Mouse (Mus musculus) heart, adult 2 months (tissue): ENCODE measurements around the gene Slc12a8. TPM values are rescaled to one million over a fixed set of nuclear protein-coding genes. Genes with fewer than 3 reads are reported as not detected.

Experiments
- DNase-seq, 2 experiments: peaks; one replicate each; pipeline ENCODE4 v3.0.0; 2021
- H3K27ac ChIP-seq: fragments of 200-600 bp; 2 replicates; pipeline ENCODE4 v1.8.1; 2022
- H3K27me3 ChIP-seq: fragments of 200-500 bp; 2 replicates; pipeline ENCODE4 v1.6.1; 2012; ENCODE audit warnings: mild to moderate bottlenecking, low read length, inconsistent platforms, mixed read lengths; ENCODE audit not compliant: control insufficient read depth, insufficient read depth
- H3K36me3 ChIP-seq: fragments of 200-500 bp; 2 replicates; pipeline ENCODE4 v1.6.1; 2012; ENCODE audit warnings: low read length, inconsistent platforms; ENCODE audit not compliant: control insufficient read depth, insufficient read depth
- H3K4me1 ChIP-seq: fragments of 200-500 bp; 2 replicates; pipeline ENCODE4 v1.6.1; 2011; ENCODE audit warnings: low read length; ENCODE audit not compliant: control insufficient read depth, insufficient read depth
- H3K4me3 ChIP-seq: fragments of 200-600 bp; 2 replicates; pipeline ENCODE4 v1.8.1; 2022
- H3K79me2 ChIP-seq: fragments of 200-500 bp; replicated peaks from 2 replicates; pipeline ENCODE4 v1.6.1; 2012; ENCODE audit warnings: mild to moderate bottlenecking, inconsistent platforms, low read length, moderate library complexity, mixed read lengths; ENCODE audit not compliant: control insufficient read depth, insufficient read depth
- H3K9ac ChIP-seq: fragments of 200-500 bp; 2 replicates; pipeline ENCODE4 v1.6.1; 2012; ENCODE audit warnings: low read depth, mild to moderate bottlenecking, control low read depth, inconsistent platforms, low read length, mixed read lengths
- CTCF ChIP-seq: fragments of 200-600 bp; IDR thresholded peaks from 2 replicates; pipeline ENCODE4 v1.8.1; 2022; ENCODE audit warnings: antibody characterized with exemption, mild to moderate bottlenecking, moderate library complexity
- EP300 ChIP-seq: fragments of 200-500 bp; IDR thresholded peaks from 2 replicates; pipeline ENCODE4 v1.6.1; 2011; ENCODE audit warnings: low read depth, low read length, control low read depth; ENCODE audit not compliant: insufficient read depth
- POLR2A ChIP-seq: fragments of 200-500 bp; IDR thresholded peaks from 2 replicates; pipeline ENCODE4 v1.6.1; 2011; ENCODE audit warnings: mild to moderate bottlenecking, low read depth, low read length, control low read depth; ENCODE audit not compliant: insufficient read depth
- WGBS: fragments of 180-500 bp; shearing (Covaris S2); methylation state at CpG from one replicate; pipeline ENCODE4 v1.1.7; 2018; 5-methylcytosine and 5-hydroxymethylcytosine counted together
- intact Hi-C: fragments of 180-260 bp; cut with DNase I; formaldehyde crosslinking; loops from one replicate; pipeline ENCODE4 v1.15.1; 2025
- polyA plus RNA-seq: library from polyadenylated mRNA; depleted of rRNA; stranded (reverse); fragments of >200 nt; gene quantifications from 2 replicates; pipeline ENCODE4 v1.2.3, GENCODE M21; 2012
- total RNA-seq, 2 experiments: library from RNA; stranded (reverse); gene quantifications; 2 replicates each; pipeline ENCODE4 v1.2.3; 2021

The Slc12a8 gene
- total and polyA plus RNA-seq, 3 experiments, result 0.31 to 0.66 (median 0.45) TPM

DNA sequence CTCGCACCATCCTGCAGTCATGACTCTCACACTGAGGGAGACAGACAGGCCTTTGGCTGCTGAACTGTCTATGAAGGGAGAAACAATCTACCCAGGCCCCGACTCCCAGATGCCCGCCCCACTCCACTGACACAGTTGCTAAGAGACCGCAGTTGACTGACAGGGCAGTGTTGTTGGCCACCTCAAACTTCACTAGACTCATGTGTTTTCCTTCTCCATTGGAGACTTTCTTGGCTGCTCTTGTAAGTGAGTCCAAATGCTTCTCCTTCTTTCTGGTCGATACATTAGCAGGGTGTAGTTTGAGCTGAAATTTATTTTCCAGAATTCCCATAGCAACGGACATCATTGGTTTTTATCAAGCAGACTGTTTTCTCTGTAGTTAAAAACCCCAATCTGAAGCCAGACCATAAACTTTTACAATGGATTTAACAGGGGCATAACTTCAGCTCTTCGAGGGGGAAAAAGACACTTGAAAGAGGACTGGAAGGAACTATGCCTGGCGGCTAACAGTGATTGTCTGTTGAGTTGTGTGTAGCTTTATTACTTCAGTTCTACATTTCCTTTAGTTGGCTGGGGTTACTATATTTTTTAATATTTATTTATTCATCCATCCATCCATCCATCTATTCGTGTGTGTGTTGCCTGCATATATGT lies 36.7 kb downstream of the Slc12a8 start:
- no peak overlapping the region for H3K27ac ChIP-seq
- H3K79me2 ChIP-seq, result no peaks in the 10 kb centered on the region
- H3K4me3 ChIP-seq, result no peak overlapping the region
- no peaks in the 10 kb centered on the region for H3K36me3 ChIP-seq
- no peak for DNase-seq
- TF ChIP-seq EP300 (no peak), POLR2A (no peak), CTCF (no peak)
- no peaks in the 10 kb centered on the region for H3K4me1 ChIP-seq
- 77% methylated on average over 9 of the region's 9 CpGs for WGBS
- intact Hi-C loops, result no loop called here
- no peaks in the 10 kb centered on the region for H3K27me3 ChIP-seq
- no peak overlapping the region for H3K9ac ChIP-seq

DNA sequence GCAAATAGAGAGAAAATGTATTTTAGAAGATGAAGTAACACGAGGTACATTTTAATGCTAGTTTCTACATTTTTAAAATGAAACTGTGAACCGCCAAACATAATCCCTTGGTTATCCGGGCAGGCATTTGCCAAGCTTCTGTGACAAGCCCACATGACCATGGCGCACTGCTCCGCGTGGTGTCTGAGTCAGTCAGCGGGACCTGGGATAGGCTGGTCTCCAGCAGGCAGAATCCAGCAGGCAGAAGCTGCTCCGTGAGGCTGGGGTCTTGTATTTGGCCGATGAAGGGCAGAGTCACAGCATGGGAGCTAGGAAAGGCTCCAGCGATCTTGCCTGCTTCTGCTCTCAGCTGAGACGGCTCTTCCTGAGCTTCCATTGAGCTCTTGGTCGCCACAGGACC lies 41.0 kb downstream of the Slc12a8 start:
- Histone ChIP-seq H3K36me3 (no peaks in the 10 kb centered on the region), H3K27ac (no peak overlapping the region), H3K4me3 (no peak overlapping the region), H3K27me3 (no peaks in the 10 kb centered on the region), H3K4me1 (peaks cover 11% of the 10 kb centered on the region), H3K9ac (no peak overlapping the region), H3K79me2 (no peaks in the 10 kb centered on the region)
- WGBS, result 90% methylated on average over 12 of the region's 12 CpGs
- DNase-seq, result no peak
- intact Hi-C loops, result no loop called here
- TF ChIP-seq EP300 (no peak), CTCF (no peak), POLR2A (no peak)

DNA sequence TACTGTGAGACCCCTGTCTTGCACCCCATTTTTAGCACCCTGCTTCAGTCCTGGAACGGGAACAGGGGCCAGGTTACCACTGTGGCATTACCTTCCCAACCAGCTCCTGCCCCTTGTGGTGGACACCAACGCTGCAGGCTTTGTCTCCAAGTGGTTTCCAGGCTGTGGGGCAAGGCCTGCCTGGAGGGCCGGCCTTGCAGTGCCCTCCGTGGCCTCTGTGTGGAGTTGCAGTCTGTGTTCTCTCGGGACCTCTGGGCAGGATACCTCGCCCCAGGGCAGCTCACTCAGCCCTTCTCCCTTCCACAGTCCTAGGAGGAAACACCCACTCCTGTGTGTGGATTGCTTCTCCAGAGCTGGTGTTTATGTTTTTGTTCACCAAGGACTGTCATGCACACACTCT lies 43.2 kb downstream of the Slc12a8 start:
- no peak overlapping the region for H3K4me3 ChIP-seq
- peak; percentile 89 to 91 for DNase-seq
- H3K79me2 ChIP-seq, result no peaks in the 10 kb centered on the region
- peak overlapping the region; percentile 71 for H3K27ac ChIP-seq
- no peaks in the 10 kb centered on the region for H3K36me3 ChIP-seq
- TF ChIP-seq POLR2A (no peak), CTCF (peak; percentile 100), EP300 (peak; percentile 98)
- intact Hi-C loops, result loop anchor here (1.0 to 5.0 kb wide), 3 partner anchors 137 to 237 kb away; no protein-coding TSS in a partner anchor
- H3K4me1 ChIP-seq, result peaks cover 19% of the 10 kb centered on the region
- peak overlapping the region; percentile 46 for H3K9ac ChIP-seq
- no peaks in the 10 kb centered on the region for H3K27me3 ChIP-seq
- WGBS, result 2% methylated on average over 6 of the region's 6 CpGs

DNA sequence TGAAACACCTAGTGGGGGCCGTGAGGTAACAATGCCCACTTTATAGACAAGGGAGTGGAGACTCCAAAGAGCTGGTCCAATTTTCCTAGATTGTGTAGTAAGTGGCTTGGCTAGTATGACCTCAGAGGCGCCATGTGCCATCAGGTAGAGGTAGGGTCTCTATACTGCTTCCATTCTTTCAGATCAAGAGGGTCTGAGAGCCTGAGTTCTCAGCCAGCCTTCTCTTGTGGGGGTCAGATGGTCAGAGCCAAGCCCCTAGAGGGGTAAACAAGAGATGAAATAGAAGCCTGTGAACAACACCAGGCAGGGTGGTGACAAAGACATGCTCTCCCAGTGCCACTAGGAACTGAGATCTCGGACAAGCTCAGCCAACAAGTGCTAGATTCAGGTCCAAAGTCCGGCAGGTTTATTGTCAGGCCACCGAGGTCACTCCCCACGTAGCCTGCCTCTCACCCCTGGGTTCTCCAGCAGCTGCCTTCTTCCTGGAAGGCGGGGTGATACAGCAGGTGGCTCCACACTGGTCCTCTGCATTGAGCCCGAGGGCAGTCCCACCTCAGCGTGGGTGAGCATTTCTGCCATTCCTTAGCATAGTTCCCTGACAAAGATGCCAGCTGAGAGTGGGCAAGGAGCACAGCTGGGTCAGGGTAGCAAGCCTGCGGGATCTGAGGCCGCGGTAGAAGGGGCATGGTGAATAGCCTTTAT lies 44.3 kb downstream of the Slc12a8 start:
- Histone ChIP-seq H3K79me2 (no peaks in the 10 kb centered on the region), H3K27ac (peak overlapping the region; percentile 71), H3K36me3 (no peaks in the 10 kb centered on the region), H3K27me3 (no peaks in the 10 kb centered on the region), H3K9ac (no peak overlapping the region), H3K4me1 (peaks cover 19% of the 10 kb centered on the region), H3K4me3 (no peak overlapping the region)
- TF ChIP-seq EP300 (no peak), CTCF (no peak), POLR2A (no peak)
- WGBS, result 89% methylated on average over 12 of the region's 12 CpGs
- no peak for DNase-seq
- intact Hi-C loops, result loop anchor here (5.0 kb wide), 2 partner anchors 136 to 236 kb away; no protein-coding TSS in a partner anchor

DNA sequence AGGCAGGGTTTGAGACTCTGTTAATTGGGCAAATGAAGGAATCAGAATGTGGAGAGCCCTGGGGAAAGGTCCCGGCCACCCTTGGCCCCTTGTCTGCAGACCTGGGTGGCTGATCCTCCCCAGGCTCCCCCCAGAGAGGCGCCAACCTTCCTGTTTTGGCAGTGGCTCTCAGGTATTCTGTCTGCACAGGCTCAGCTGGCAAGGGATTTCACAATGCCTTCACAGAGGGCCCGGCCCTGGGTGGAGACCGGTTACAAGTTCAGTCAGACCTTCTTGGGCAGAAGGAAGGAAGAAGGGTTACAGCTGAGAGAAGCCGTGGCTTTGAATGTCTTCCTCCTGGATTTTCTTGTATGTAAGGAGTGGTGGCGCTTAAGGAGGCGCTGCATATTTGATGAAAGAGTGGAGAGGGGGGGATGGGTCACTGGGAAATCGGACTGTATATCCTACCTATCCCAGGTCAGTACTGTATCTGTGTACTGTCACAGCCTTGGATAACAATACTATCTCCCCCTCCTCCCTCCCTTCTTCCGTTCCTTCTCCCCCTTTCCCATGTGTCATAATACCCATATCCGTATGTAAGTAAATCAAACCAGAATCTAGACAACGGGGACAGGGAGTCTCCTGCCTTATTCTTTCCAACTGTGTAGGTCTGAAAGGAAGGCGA lies 45.9 kb downstream of the Slc12a8 start:
- no peak for TF ChIP-seq POLR2A
- no peak for TF ChIP-seq CTCF
- TF ChIP-seq EP300, result 0 out of 2 replicates have a peak, but pooled peaks have one; percentile 9
- DNase-seq, result peak; percentile 64 to 73
- Histone ChIP-seq H3K4me1 (peaks cover 19% of the 10 kb centered on the region), H3K9ac (peak overlapping the region; percentile 14; the same call in 1 of the 2 replicates), H3K36me3 (no peaks in the 10 kb centered on the region), H3K4me3 (no peak overlapping the region), H3K79me2 (no peaks in the 10 kb centered on the region), H3K27ac (peak overlapping the region; percentile 78), H3K27me3 (no peaks in the 10 kb centered on the region)
- intact Hi-C loops, result loop anchor here (1.0 to 5.0 kb wide), 4 partner anchors 18 to 234 kb away; no protein-coding TSS in a partner anchor
- 37% methylated on average over 12 of the region's 12 CpGs for WGBS

DNA sequence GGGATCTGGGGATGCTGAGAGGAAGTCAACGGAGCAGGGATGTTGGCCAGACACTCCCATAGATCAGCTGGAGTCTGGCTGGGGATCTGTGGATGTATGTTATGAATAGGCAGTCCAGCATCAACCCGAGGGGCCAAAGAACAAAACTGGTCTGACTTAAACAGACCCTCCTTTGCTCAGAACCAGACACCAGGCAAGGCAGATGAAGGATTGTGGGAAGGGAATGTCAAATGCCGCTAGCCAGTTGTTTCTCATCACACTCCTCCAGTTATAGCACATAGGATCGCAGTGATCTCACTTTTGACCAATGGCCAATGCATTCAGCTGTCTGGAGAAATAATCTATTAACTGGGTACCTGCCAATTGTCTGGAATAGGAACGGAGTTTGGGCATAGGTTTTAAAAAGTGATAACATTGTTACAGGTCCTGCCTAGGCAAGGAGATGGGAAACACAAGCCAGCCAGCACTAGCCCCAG lies 46.4 kb downstream of the Slc12a8 start:
- intact Hi-C loops, result loop anchor here (1.0 to 5.0 kb wide), 4 partner anchors 18 to 234 kb away; no protein-coding TSS in a partner anchor
- H3K4me3 ChIP-seq, result no peak overlapping the region
- H3K4me1 ChIP-seq, result peaks cover 19% of the 10 kb centered on the region
- H3K27ac ChIP-seq, result peak overlapping the region; percentile 78
- no peak overlapping the region for H3K9ac ChIP-seq
- no peaks in the 10 kb centered on the region for H3K79me2 ChIP-seq
- TF ChIP-seq EP300 (0 out of 2 replicates have a peak, but pooled peaks have one; percentile 15), CTCF (no peak), POLR2A (0 out of 2 replicates have a peak, but pooled peaks have one; percentile 12)
- no peaks in the 10 kb centered on the region for H3K36me3 ChIP-seq
- no peaks in the 10 kb centered on the region for H3K27me3 ChIP-seq
- 29% methylated on average over 5 of the region's 5 CpGs for WGBS
- DNase-seq, result peak in 1 of 2 experiments; percentile 47
